Mouse (Mus musculus): ENCODE results near the gene Syne1. TPM values are rescaled to one million over a fixed set of nuclear protein-coding genes. Genes with fewer than 3 reads are reported as not detected.
A peak's percentile ranks its signal among the peaks of the same experiment; 100 is the strongest.

Syne1 gene
- polyA plus RNA-seq, 1 experiment from 2014 or later: 13.3 TPM

DNA sequence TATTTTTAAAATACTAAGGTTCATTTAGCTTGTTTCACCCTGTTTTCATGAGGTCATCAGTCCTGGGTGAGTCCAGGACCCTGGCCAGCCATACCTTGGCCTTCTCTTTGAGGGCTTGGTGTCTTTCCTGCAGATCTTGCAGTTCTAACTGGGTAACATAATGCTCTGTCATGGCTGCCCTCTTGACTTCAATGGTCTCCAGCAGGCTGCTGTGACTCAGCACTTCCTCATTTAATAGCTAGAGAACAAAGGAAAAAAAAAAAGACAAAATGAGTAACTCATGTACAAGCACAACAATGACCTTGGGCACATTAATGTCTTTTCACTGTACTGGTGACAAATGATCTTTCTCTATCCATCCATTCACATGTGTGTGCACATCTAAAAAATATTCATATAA lies 294.6 kb downstream of the Syne1 start:
- no peak overlapping the region for H3K4me2 ChIP-seq (ENCODE audit: low read length)
- H3K9ac ChIP-seq (ENCODE audit: low read length): no peak overlapping the region
- ATAC-seq (replicated peaks; ENCODE audit: low FRiP score, low TSS enrichment, low read depth) (no peak), DNase-seq (ENCODE audit: low spot score) (no peak)
- no peak overlapping the region for H3K4me3 ChIP-seq (ENCODE audit: low read depth, low read length)
- H3K4me1 ChIP-seq (replicated peaks; ENCODE audit: control insufficient read depth, insufficient read depth, low read length): no peaks in the 10 kb centered on the region
- H3K9me3 ChIP-seq (ENCODE audit: control insufficient read depth, low read length): no peaks in the 10 kb centered on the region
- H3K36me3 ChIP-seq (ENCODE audit: control insufficient read depth, insufficient read depth, low read length): peaks cover 59% of the 10 kb centered on the region
- H3K27me3 ChIP-seq (replicated peaks; ENCODE audit: control insufficient read depth, insufficient read depth, low read length): no peaks in the 10 kb centered on the region
- no peak overlapping the region for H3K27ac ChIP-seq (ENCODE audit: low read depth)

DNA sequence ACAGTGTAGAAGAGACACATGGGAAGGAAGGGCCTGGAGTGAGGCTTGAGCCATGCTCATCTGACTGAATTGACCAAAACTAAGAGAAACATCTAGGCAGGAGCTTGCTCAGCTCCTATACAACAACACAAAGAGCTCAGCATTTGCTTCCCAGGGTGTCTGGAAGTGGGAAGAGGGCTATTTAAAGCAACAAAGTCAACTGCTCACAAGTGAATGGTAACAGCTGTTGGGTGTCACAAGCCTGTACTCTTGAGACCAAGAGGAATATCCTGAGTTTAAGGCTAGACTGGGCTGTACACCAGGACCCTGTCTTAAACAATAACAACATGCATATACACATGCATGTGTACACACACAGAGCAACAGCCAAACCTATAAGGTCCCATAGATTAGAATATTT lies 297.5 kb downstream of the Syne1 start:
- Histone ChIP-seq H3K4me2 (ENCODE audit: low read length) (no peak overlapping the region), H3K27me3 (replicated peaks; ENCODE audit: control insufficient read depth, insufficient read depth, low read length) (no peaks in the 10 kb centered on the region), H3K4me1 (replicated peaks; ENCODE audit: control insufficient read depth, insufficient read depth, low read length) (no peaks in the 10 kb centered on the region), H3K27ac (ENCODE audit: low read depth) (peak overlapping the region; percentile 19; the same call in 1 of the 2 replicates), H3K36me3 (ENCODE audit: control insufficient read depth, insufficient read depth, low read length) (peaks cover 52% of the 10 kb centered on the region), H3K9me3 (ENCODE audit: control insufficient read depth, low read length) (no peaks in the 10 kb centered on the region), H3K9ac (ENCODE audit: low read length) (no peak overlapping the region), H3K4me3 (ENCODE audit: low read depth, low read length) (no peak overlapping the region)
- ATAC-seq (replicated peaks; ENCODE audit: low FRiP score, low TSS enrichment, low read depth): no peak
- DNase-seq (ENCODE audit: low spot score): no peak

DNA sequence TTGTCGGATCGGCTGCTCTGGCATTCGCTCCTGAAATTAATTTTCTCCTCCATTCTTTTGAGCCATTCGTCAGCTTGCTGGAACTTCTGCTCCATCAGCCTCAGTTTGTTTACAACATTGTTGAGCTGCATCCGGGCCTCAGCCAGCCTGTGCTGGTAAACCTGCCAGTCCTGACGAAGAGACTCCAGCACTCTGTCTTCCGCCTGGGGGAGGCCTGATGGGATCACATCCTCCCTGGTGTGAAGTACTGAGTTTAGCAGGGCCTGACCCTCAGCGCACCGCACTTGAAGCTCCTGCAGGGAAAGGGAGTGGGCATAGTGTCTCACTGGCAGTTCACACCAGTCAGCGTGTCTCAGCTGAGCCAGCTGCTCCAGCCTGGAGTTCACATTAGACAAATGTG lies 300.6 kb downstream of the Syne1 start:
- 41% methylated on average over 10 of the region's 10 CpGs for WGBS
- ATAC-seq (replicated peaks; ENCODE audit: low FRiP score, low TSS enrichment, low read depth): no peak
- Histone ChIP-seq H3K4me3 (ENCODE audit: low read depth, low read length) (no peak overlapping the region), H3K4me2 (ENCODE audit: low read length) (no peak overlapping the region), H3K9ac (ENCODE audit: low read length) (no peak overlapping the region), H3K27ac (ENCODE audit: low read depth) (no peak overlapping the region), H3K27me3 (replicated peaks; ENCODE audit: control insufficient read depth, insufficient read depth, low read length) (no peaks in the 10 kb centered on the region), H3K9me3 (ENCODE audit: control insufficient read depth, low read length) (no peaks in the 10 kb centered on the region), H3K36me3 (ENCODE audit: control insufficient read depth, insufficient read depth, low read length) (peaks cover 61% of the 10 kb centered on the region), H3K4me1 (replicated peaks; ENCODE audit: control insufficient read depth, insufficient read depth, low read length) (no peaks in the 10 kb centered on the region)
- no peak for DNase-seq (ENCODE audit: low spot score)

DNA sequence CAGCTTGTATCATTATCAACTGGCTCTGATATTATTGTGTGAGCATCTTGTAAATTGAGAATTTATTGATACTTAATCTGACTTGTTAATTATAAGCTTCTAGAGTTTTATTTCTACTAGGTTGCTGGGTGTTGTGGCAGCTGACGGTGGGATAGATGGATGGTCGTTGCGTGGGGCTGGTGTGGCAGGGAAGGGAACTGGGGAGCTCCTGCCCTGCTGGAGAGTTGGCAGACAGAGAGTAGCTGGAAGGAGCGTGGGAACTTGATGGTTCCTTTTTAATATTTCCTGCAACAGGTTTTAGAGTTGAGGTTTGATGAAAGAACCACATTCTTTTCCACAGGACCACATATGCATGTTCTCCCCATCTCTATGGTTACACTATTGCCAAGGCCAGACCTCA lies 311.6 kb downstream of the Syne1 start:
- H3K27ac ChIP-seq (ENCODE audit: low read depth): no peak overlapping the region
- no peak for ATAC-seq (replicated peaks; ENCODE audit: low FRiP score, low TSS enrichment, low read depth)
- no peak for DNase-seq (ENCODE audit: low spot score)
- no peaks in the 10 kb centered on the region for H3K9me3 ChIP-seq (ENCODE audit: control insufficient read depth, low read length)
- 85% methylated on average over 4 of the region's 4 CpGs for WGBS
- no peak overlapping the region for H3K4me2 ChIP-seq (ENCODE audit: low read length)
- H3K4me1 ChIP-seq (replicated peaks; ENCODE audit: control insufficient read depth, insufficient read depth, low read length): no peaks in the 10 kb centered on the region
- H3K36me3 ChIP-seq (ENCODE audit: control insufficient read depth, insufficient read depth, low read length): peaks cover 41% of the 10 kb centered on the region
- no peaks in the 10 kb centered on the region for H3K27me3 ChIP-seq (replicated peaks; ENCODE audit: control insufficient read depth, insufficient read depth, low read length)
- no peak overlapping the region for H3K9ac ChIP-seq (ENCODE audit: low read length)
- H3K4me3 ChIP-seq (ENCODE audit: low read depth, low read length): no peak overlapping the region

DNA sequence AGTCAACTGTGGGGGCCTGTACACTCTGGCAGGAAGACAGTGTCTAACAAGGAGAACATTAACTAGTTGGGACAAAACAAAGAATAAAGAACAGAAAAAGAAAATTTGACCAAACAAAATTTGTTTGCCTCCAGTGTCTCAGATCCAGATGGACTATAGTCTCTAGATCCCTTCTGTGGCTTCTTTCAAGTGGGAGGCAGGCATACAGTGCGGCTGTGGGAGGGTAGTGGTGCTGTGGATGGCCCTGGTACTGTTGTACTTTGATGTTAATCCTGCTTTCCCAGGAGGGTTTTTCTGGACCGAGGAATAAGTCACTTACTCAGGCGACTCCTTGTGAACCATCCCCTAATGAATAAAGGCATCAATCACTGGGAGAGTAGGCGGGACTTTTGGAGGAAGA lies 314.4 kb downstream of the Syne1 start:
- no peaks in the 10 kb centered on the region for H3K4me1 ChIP-seq (replicated peaks; ENCODE audit: control insufficient read depth, insufficient read depth, low read length)
- H3K9me3 ChIP-seq (ENCODE audit: control insufficient read depth, low read length): no peaks in the 10 kb centered on the region
- no peak overlapping the region for H3K4me2 ChIP-seq (ENCODE audit: low read length)
- ATAC-seq (replicated peaks; ENCODE audit: low FRiP score, low TSS enrichment, low read depth): no peak
- 50% methylated on average over 4 of the region's 4 CpGs for WGBS
- H3K36me3 ChIP-seq (ENCODE audit: control insufficient read depth, insufficient read depth, low read length): peaks cover 47% of the 10 kb centered on the region
- no peak overlapping the region for H3K9ac ChIP-seq (ENCODE audit: low read length)
- H3K27ac ChIP-seq (ENCODE audit: low read depth): no peak overlapping the region
- no peaks in the 10 kb centered on the region for H3K27me3 ChIP-seq (replicated peaks; ENCODE audit: control insufficient read depth, insufficient read depth, low read length)
- H3K4me3 ChIP-seq (ENCODE audit: low read depth, low read length): no peak overlapping the region
- no peak for DNase-seq (ENCODE audit: low spot score)

DNA sequence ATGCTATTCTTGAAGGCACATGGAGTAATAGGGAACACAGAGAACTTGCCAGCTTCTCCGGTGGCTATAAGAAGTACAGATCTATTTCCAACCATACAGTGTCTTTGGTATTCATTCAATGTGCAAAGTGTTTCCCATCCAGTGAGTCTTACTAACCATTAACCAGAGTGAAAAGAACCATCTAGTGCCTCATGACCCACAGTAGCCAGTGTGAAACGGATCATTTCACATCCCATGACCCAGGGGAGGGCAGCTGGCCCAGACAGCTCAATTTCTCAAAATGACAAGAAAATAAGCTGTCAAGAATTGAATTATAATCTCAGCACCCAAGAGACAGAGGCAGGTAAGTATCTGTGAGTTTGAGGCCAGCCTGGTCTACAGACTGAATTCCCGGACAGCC lies 315.1 kb downstream of the Syne1 start:
- 91% methylated on average over 3 of the region's 3 CpGs for WGBS
- no peaks in the 10 kb centered on the region for H3K9me3 ChIP-seq (ENCODE audit: control insufficient read depth, low read length)
- no peak overlapping the region for H3K27ac ChIP-seq (ENCODE audit: low read depth)
- no peaks in the 10 kb centered on the region for H3K4me1 ChIP-seq (replicated peaks; ENCODE audit: control insufficient read depth, insufficient read depth, low read length)
- H3K36me3 ChIP-seq (ENCODE audit: control insufficient read depth, insufficient read depth, low read length): peaks cover 52% of the 10 kb centered on the region
- no peak overlapping the region for H3K9ac ChIP-seq (ENCODE audit: low read length)
- no peak overlapping the region for H3K4me2 ChIP-seq (ENCODE audit: low read length)
- ATAC-seq (replicated peaks; ENCODE audit: low FRiP score, low TSS enrichment, low read depth) (no peak), DNase-seq (ENCODE audit: low spot score) (no peak)
- H3K27me3 ChIP-seq (replicated peaks; ENCODE audit: control insufficient read depth, insufficient read depth, low read length): no peaks in the 10 kb centered on the region
- no peak overlapping the region for H3K4me3 ChIP-seq (ENCODE audit: low read depth, low read length)

DNA sequence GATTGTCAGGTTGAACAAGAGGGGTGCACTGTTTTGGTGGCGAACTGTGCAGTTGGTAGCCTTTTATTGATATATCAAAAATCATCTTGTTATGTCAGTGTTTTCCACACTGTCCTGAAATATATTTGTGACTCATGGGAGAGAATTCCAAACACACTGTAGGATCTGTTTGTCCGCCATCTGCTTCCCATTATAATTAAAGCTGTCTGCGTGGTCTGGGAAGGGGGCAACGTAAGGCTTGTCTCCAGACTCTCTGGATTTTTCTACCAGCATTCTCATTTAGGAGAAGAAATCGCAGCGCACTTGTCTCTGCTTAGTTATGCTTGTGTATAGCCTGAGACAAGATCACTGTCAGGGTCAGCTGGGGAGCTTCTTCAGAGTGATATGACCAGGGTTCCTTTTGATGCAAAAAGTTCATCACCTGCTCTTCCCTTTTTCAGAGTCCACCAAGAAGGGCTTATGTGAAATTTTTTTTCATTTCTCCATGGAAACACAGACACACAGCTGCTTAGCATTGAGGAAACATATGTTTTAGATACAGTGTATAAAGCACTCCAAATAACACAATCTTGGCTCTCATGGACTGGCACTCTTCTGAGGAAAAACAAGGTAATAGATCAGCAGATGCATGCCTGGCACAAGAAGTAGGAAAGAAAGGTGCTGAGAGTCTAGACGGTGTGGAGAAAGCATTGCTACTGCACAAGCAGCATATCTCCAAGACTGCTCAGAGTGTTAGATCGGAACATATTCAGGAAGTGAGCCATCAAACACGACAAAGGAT lies 316.4 kb downstream of the Syne1 start:
- H3K9me3 ChIP-seq (ENCODE audit: control insufficient read depth, low read length): no peaks in the 10 kb centered on the region
- no peak overlapping the region for H3K4me3 ChIP-seq (ENCODE audit: low read depth, low read length)
- no peaks in the 10 kb centered on the region for H3K4me1 ChIP-seq (replicated peaks; ENCODE audit: control insufficient read depth, insufficient read depth, low read length)
- no peaks in the 10 kb centered on the region for H3K27me3 ChIP-seq (replicated peaks; ENCODE audit: control insufficient read depth, insufficient read depth, low read length)
- no peak overlapping the region for H3K4me2 ChIP-seq (ENCODE audit: low read length)
- no peak overlapping the region for H3K9ac ChIP-seq (ENCODE audit: low read length)
- no peak for DNase-seq (ENCODE audit: low spot score)
- 64% methylated on average over 9 of the region's 9 CpGs for WGBS
- no peak for ATAC-seq (replicated peaks; ENCODE audit: low FRiP score, low TSS enrichment, low read depth)
- H3K36me3 ChIP-seq (ENCODE audit: control insufficient read depth, insufficient read depth, low read length): peaks cover 52% of the 10 kb centered on the region
- no peak overlapping the region for H3K27ac ChIP-seq (ENCODE audit: low read depth)

DNA sequence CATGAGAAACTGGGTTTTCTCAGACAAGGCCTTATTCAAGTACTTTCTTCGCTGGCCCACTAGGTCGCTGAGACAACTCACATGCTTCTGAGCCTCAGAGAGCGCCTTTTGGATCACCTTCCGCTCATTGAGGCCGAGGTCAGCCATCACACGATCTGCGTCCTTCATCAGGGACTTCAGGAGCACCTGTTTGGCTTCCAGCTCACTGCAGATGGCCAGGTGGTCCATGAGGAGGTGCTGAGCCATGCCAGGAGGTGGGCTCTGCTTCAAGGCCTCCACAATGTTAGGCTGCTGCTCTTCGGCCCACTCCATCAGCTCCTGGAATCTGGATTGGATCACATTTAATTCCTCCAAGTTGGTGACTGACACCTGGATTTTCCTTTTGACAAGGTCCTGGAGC lies 322.2 kb downstream of the Syne1 start:
- 90% methylated on average over 8 of the region's 8 CpGs for WGBS

DNA sequence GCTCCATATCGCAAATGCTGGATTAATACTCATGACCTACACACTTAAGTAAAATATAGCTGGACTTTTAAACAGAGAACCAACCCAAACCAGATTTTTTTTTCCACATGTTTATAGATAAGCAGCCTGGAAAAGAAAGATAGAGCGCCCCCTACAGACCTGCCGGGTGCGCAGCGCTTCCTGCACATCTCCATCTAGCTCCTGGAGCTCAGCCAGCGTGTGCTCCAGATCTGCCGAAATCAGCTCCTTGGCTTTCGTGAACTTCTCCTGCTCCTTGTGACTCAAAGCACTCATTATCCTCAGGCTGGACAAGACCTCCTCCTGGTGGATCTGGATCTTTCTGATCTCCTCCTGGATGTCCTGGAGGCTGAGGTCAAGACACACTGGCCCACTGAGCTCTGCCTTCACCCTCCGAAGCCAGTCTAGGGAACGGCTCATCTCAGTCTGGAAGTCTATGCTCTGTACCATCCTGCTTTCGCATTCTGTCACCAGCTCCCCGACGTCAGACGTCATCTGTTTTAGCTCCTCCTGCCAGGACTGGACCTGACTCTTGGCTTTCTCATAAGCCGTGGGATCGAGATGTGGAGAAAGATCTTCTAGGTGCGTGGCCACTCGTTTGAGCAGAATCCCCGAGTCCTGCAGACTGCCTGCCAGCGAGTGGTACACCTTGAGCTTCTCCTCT lies 323.7 kb downstream of the Syne1 start:
- no peak overlapping the region for H3K9ac ChIP-seq (ENCODE audit: low read length)
- 79% methylated on average over 20 of the region's 20 CpGs for WGBS
- no peak overlapping the region for H3K4me3 ChIP-seq (ENCODE audit: low read depth, low read length)
- H3K4me2 ChIP-seq (ENCODE audit: low read length): no peak overlapping the region
- peak; percentile 49 for DNase-seq (ENCODE audit: low spot score)
- no peaks in the 10 kb centered on the region for H3K27me3 ChIP-seq (replicated peaks; ENCODE audit: control insufficient read depth, insufficient read depth, low read length)
- no peaks in the 10 kb centered on the region for H3K4me1 ChIP-seq (replicated peaks; ENCODE audit: control insufficient read depth, insufficient read depth, low read length)
- H3K27ac ChIP-seq (ENCODE audit: low read depth): no peak overlapping the region
- ATAC-seq (replicated peaks; ENCODE audit: low FRiP score, low TSS enrichment, low read depth): no peak
- H3K36me3 ChIP-seq (ENCODE audit: control insufficient read depth, insufficient read depth, low read length): peaks cover 46% of the 10 kb centered on the region
- no peaks in the 10 kb centered on the region for H3K9me3 ChIP-seq (ENCODE audit: control insufficient read depth, low read length)

More for the DNA sequence above, 322.2 kb downstream of the Syne1 start:
- no peak overlapping the region for H3K27ac ChIP-seq (ENCODE audit: low read depth)
- H3K36me3 ChIP-seq (ENCODE audit: control insufficient read depth, insufficient read depth, low read length): peaks cover 60% of the 10 kb centered on the region
- H3K4me2 ChIP-seq (ENCODE audit: low read length): no peak overlapping the region
- no peaks in the 10 kb centered on the region for H3K27me3 ChIP-seq (replicated peaks; ENCODE audit: control insufficient read depth, insufficient read depth, low read length)
- H3K9ac ChIP-seq (ENCODE audit: low read length): no peak overlapping the region
- no peaks in the 10 kb centered on the region for H3K4me1 ChIP-seq (replicated peaks; ENCODE audit: control insufficient read depth, insufficient read depth, low read length)
- ATAC-seq (replicated peaks; ENCODE audit: low FRiP score, low TSS enrichment, low read depth) (no peak), DNase-seq (ENCODE audit: low spot score) (peak; percentile 31)
- H3K9me3 ChIP-seq (ENCODE audit: control insufficient read depth, low read length): no peaks in the 10 kb centered on the region
- H3K4me3 ChIP-seq (ENCODE audit: low read depth, low read length): no peak overlapping the region

Data from intestine, embryonic 14.5 days (tissue).